Comparison of ENCODE assay signal across 25 mouse cellular contexts in genomic region chr5:104298994-104299393, GRCm38 (mm10). TPM values are rescaled to one million over a fixed set of nuclear protein-coding genes. Genes with fewer than 3 reads are reported as not detected.
DNase-seq lines count a peak whose midpoint lies in the region; ATAC-seq lines count a peak whose summit lies in the region.
"Had no signal": no experiment of that assay in that cellular context is flagged by ENCODE, and none has a peak within 500 bp of the region (broad histone marks: within the 10 kb centered on the region; RNA-seq: fewer than 3 reads in every experiment).

Gene Ibsp (plus strand): TSS chr5:104299171.

- DNase-seq in neural tube, embryonic 10.5 days (ENCODE audit: extremely low spot score, low spot score), result no peak
- DNase-seq in brain, adult 2 months (ENCODE audit: low read depth, low spot score), result peak; percentile 15
- DNase-seq in urinary bladder, postnatal 25 days (ENCODE audit: low spot score), result no peak
- DNase-seq: adrenal gland, adult 2 months; B cell, adult 2 months; cerebellum, adult 11 months; cerebellum, postnatal 36 days; heart, postnatal 10 days; kidney, adult 8-10 months; kidney, postnatal 14 days; liver, embryonic 13.5 days; thymus, postnatal 36 days had no signal

- no peaks in the 10 kb centered on the region for H3K27me3 ChIP-seq in forebrain, embryonic 15.5 days
- H3K27me3 ChIP-seq in forebrain, embryonic 12.5 days, result no peaks in the 10 kb centered on the region
- H3K27me3 ChIP-seq in neural tube, embryonic 15.5 days (replicated peaks), result no peaks in the 10 kb centered on the region
- no peaks in the 10 kb centered on the region for H3K27me3 ChIP-seq in forebrain, embryonic 16.5 days (replicated peaks; ENCODE audit: control insufficient read depth, insufficient read depth, low read length)
- no peaks in the 10 kb centered on the region for H3K27me3 ChIP-seq in hindbrain, embryonic 13.5 days
- H3K27me3 ChIP-seq: hindbrain, embryonic 12.5 days; liver, embryonic 13.5 days; lung, embryonic 15.5 days; megakaryocyte, embryonic 14.5 days; midbrain, embryonic 15.5 days had no signal

- WGBS in forebrain, embryonic 15.5 days, result 25% methylated on average over 6 of the region's 6 CpGs
- 54% methylated on average over 6 of the region's 6 CpGs for WGBS in forebrain, embryonic 12.5 days
- 56% methylated on average over 6 of the region's 6 CpGs for WGBS in neural tube, embryonic 15.5 days
- 22% methylated on average over 6 of the region's 6 CpGs for WGBS in forebrain, embryonic 16.5 days
- 55% methylated on average over 6 of the region's 6 CpGs for WGBS in hindbrain, embryonic 13.5 days

- ATAC-seq in forebrain, embryonic 15.5 days (replicated peaks), result peak; percentile 88
- no peak for ATAC-seq in forebrain, embryonic 12.5 days (ENCODE audit: low FRiP score)
- ATAC-seq in neural tube, embryonic 15.5 days (ENCODE audit: low FRiP score), result no peak
- ATAC-seq in forebrain, embryonic 16.5 days, result peak; percentile 87
- no peak for ATAC-seq in hindbrain, embryonic 13.5 days (ENCODE audit: low FRiP score)
- ATAC-seq: inflammation-experienced regulatory T-cells, adult 6 months; midbrain, embryonic 15.5 days had no signal

- H3K4me3 ChIP-seq in forebrain, embryonic 15.5 days, result no peak within 1 kb of the TSS
- no peak within 1 kb of the TSS for H3K4me3 ChIP-seq in forebrain, embryonic 12.5 days (replicated peaks)
- H3K4me3 ChIP-seq in neural tube, embryonic 15.5 days (replicated peaks), result no peak within 1 kb of the TSS
- no peak within 1 kb of the TSS for H3K4me3 ChIP-seq in forebrain, embryonic 16.5 days (replicated peaks; ENCODE audit: low read length)
- no peak within 1 kb of the TSS for H3K4me3 ChIP-seq in hindbrain, embryonic 13.5 days
- H3K4me3 ChIP-seq: hindbrain, embryonic 12.5 days; layer of hippocampus, adult 2 months; liver, embryonic 13.5 days; lung, embryonic 15.5 days; megakaryocyte, embryonic 14.5 days; midbrain, embryonic 15.5 days had no signal

- no peaks in the 10 kb centered on the region for H3K36me3 ChIP-seq in forebrain, embryonic 15.5 days
- no peaks in the 10 kb centered on the region for H3K36me3 ChIP-seq in forebrain, embryonic 12.5 days (replicated peaks)
- no peaks in the 10 kb centered on the region for H3K36me3 ChIP-seq in neural tube, embryonic 15.5 days
- H3K36me3 ChIP-seq in forebrain, embryonic 16.5 days (ENCODE audit: control insufficient read depth, insufficient read depth), result no peaks in the 10 kb centered on the region
- H3K36me3 ChIP-seq in hindbrain, embryonic 13.5 days, result no peaks in the 10 kb centered on the region
- H3K36me3 ChIP-seq: hindbrain, embryonic 12.5 days; liver, embryonic 13.5 days; lung, embryonic 15.5 days; midbrain, embryonic 15.5 days had no signal

- H3K27ac ChIP-seq in forebrain, embryonic 15.5 days (replicated peaks), result peak within 1 kb of the TSS; percentile 15; the same call in 1 of the 2 replicates
- no peak within 1 kb of the TSS for H3K27ac ChIP-seq in forebrain, embryonic 12.5 days
- no peak within 1 kb of the TSS for H3K27ac ChIP-seq in neural tube, embryonic 15.5 days (replicated peaks)
- no peak within 1 kb of the TSS; the same call in 1 of the 2 replicates for H3K27ac ChIP-seq in forebrain, embryonic 16.5 days (ENCODE audit: low read length)
- no peak within 1 kb of the TSS for H3K27ac ChIP-seq in hindbrain, embryonic 13.5 days
- H3K27ac ChIP-seq: hindbrain, embryonic 12.5 days; layer of hippocampus, adult 2 months; liver, embryonic 13.5 days; lung, embryonic 15.5 days; midbrain, embryonic 15.5 days had no signal

- no peak within 1 kb of the TSS for H3K9ac ChIP-seq in forebrain, embryonic 15.5 days (replicated peaks)
- H3K9ac ChIP-seq in forebrain, embryonic 12.5 days, result no peak within 1 kb of the TSS
- H3K9ac ChIP-seq in neural tube, embryonic 15.5 days (replicated peaks), result no peak within 1 kb of the TSS
- no peak within 1 kb of the TSS for H3K9ac ChIP-seq in forebrain, embryonic 16.5 days (replicated peaks; ENCODE audit: low read depth, low read length)
- no peak within 1 kb of the TSS for H3K9ac ChIP-seq in hindbrain, embryonic 13.5 days
- H3K9ac ChIP-seq: hindbrain, embryonic 12.5 days; liver, embryonic 13.5 days; lung, embryonic 15.5 days; midbrain, embryonic 15.5 days had no signal

- H3K9me3 ChIP-seq in forebrain, embryonic 15.5 days, result no peaks in the 10 kb centered on the region
- H3K9me3 ChIP-seq in forebrain, embryonic 12.5 days, result no peaks in the 10 kb centered on the region
- no peaks in the 10 kb centered on the region for H3K9me3 ChIP-seq in neural tube, embryonic 15.5 days (replicated peaks)
- no peaks in the 10 kb centered on the region for H3K9me3 ChIP-seq in forebrain, embryonic 16.5 days (ENCODE audit: control insufficient read depth, low read length)
- no peaks in the 10 kb centered on the region for H3K9me3 ChIP-seq in hindbrain, embryonic 13.5 days
- H3K9me3 ChIP-seq: liver, embryonic 13.5 days; lung, embryonic 15.5 days; megakaryocyte, embryonic 14.5 days; midbrain, embryonic 15.5 days had no signal

- peaks cover 12% of the 10 kb centered on the region for H3K4me1 ChIP-seq in forebrain, embryonic 15.5 days
- peaks cover 5% of the 10 kb centered on the region; the same call in 1 of the 2 replicates for H3K4me1 ChIP-seq in forebrain, embryonic 12.5 days
- H3K4me1 ChIP-seq in neural tube, embryonic 15.5 days, result no peaks in the 10 kb centered on the region
- peaks cover 7% of the 10 kb centered on the region for H3K4me1 ChIP-seq in forebrain, embryonic 16.5 days (replicated peaks; ENCODE audit: control insufficient read depth, insufficient read depth, low read length)
- no peaks in the 10 kb centered on the region for H3K4me1 ChIP-seq in hindbrain, embryonic 13.5 days (replicated peaks)
- H3K4me1 ChIP-seq: hindbrain, embryonic 12.5 days; liver, embryonic 13.5 days; lung, embryonic 15.5 days; megakaryocyte, embryonic 14.5 days; midbrain, embryonic 15.5 days had no signal

- H3K4me2 ChIP-seq in forebrain, embryonic 15.5 days (replicated peaks), result peak within 1 kb of the TSS; percentile 17; the same call in 1 of the 2 replicates
- H3K4me2 ChIP-seq in forebrain, embryonic 12.5 days, result no peak within 1 kb of the TSS
- H3K4me2 ChIP-seq in neural tube, embryonic 15.5 days, result no peak within 1 kb of the TSS
- 0 out of 2 replicates have a peak within 1 kb of the TSS, but pooled peaks have one; percentile 1 for H3K4me2 ChIP-seq in forebrain, embryonic 16.5 days (ENCODE audit: low read length)
- H3K4me2 ChIP-seq in hindbrain, embryonic 13.5 days, result no peak within 1 kb of the TSS
- H3K4me2 ChIP-seq: heart, embryonic 11.5 days; hindbrain, embryonic 12.5 days; liver, embryonic 13.5 days; lung, embryonic 15.5 days; midbrain, embryonic 15.5 days had no signal

RNA-seq across cellular contexts. Expression of gene Ibsp, which starts in this region (rescaled TPM):
- 0.63 and 2.1 TPM in 2 replicates for polyA plus RNA-seq in forebrain, embryonic 15.5 days (2015; fragmentation: Nextera tagmentation; extraction: Ambion mirVana)
- 0.13 TPM in 1 of 2 replicates, not detected in the other for polyA plus RNA-seq in forebrain, embryonic 12.5 days (2016; fragmentation: Nextera tagmentation; extraction: Ambion mirVana)
- 13.7 and 24.2 TPM in 2 replicates for polyA plus RNA-seq in neural tube, embryonic 15.5 days (2015; fragmentation: Nextera tagmentation; extraction: Ambion mirVana)
- polyA plus RNA-seq in forebrain, embryonic 16.5 days (2015; fragmentation: Nextera tagmentation; extraction: Ambion mirVana), result 0.79 and 14.0 TPM in 2 replicates
- polyA plus RNA-seq in hindbrain, embryonic 13.5 days (2015; fragmentation: Nextera tagmentation; extraction: Ambion mirVana), result 2.0 TPM in 1 of 2 replicates, not detected in the other
- polyA plus RNA-seq: adrenal gland, adult 2 months; heart, embryonic 11.5 days; hindbrain, embryonic 12.5 days; inflammation-experienced regulatory T-cells, adult 6 months; liver, embryonic 13.5 days; spleen, adult 2 months had no signal

Comparison
In these comparisons a context has a peak if more than half of its experiments do, and no peak if none do; other contexts are left out.
1. ATAC-seq: peak in forebrain, embryonic 15.5 days (single experiment) and forebrain, embryonic 16.5 days (single experiment); none in forebrain, embryonic 12.5 days (single experiment), neural tube, embryonic 15.5 days (single experiment) and hindbrain, embryonic 13.5 days (single experiment).
2. H3K4me2 ChIP-seq: peak in forebrain, embryonic 15.5 days (single experiment) and forebrain, embryonic 16.5 days (single experiment); none in forebrain, embryonic 12.5 days (single experiment), neural tube, embryonic 15.5 days (single experiment) and hindbrain, embryonic 13.5 days (single experiment).